Mouse (Mus musculus) urinary bladder, postnatal 36 days (tissue): ENCODE results near the gene Klhdc3.

ENCODE experiments used
- DNase-seq, 2 experiments: peaks; one replicate each; pipeline ENCODE4 v3.0.0; 2022; ENCODE audit warnings: low spot score in 2 of 2, mixed read lengths in 1 of 2

Gene Klhdc3

DNA sequence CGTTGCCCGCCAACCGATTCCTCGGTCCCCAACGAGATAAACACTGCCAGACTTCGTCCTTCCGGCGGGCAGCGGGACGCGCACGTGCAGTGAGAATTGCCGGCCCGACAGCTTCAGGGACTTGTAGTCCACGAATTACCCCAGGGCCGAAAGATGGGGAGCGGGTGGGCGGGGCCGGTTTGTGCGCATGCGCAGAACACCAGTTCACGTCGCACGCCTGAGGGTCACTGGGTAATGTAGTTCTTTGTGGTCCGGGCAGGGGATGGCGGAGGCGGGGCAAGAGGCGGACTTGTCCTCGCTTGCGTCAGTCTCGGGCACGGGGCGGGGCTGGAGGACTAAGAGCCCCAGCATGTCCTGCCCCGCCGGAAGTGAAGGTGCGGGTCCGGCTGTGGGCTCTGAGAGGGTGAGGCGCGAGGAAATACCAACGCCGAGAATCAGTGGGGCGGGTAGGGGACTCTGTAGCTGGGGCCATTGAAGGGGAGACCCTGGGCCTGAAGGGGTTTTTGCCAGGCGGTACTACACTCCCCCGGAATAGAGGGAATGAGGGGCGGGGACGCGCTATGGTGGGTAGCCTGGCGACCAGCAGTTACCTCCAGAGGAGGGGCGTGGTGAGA is at the start of gene Klhdc3:
TSS of gene Klhdc3 (minus strand) at position 155 of the 614 bp plus-strand sequence.
- peak; percentile 93 to 97 for DNase-seq

DNA sequence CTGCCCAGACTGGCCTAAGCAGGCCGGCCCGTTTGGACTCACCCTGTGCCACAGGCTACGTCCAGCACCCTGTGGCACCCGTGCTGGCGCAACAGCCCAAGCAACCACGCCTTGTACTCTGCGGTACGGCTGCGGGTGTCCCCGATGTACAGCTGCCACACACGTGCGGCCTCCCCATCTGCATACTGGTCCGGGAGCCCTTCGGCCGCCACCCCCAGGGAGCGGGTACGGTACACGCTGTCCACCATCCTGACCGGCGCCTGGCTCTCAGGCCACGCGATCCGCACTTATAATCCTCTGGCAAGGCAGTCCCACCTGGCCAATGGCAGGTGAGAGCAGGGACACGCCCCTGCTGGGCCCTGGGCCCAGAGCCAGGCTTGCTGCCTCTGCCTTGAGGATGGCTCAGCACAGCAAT is 48.2 kb upstream of the Klhdc3 start, which contains the start of gene Gnmt:
TSS of gene Gnmt (minus strand) at position 265 of the 415 bp plus-strand sequence.
- peak; percentile 32 to 37 for DNase-seq

DNA sequence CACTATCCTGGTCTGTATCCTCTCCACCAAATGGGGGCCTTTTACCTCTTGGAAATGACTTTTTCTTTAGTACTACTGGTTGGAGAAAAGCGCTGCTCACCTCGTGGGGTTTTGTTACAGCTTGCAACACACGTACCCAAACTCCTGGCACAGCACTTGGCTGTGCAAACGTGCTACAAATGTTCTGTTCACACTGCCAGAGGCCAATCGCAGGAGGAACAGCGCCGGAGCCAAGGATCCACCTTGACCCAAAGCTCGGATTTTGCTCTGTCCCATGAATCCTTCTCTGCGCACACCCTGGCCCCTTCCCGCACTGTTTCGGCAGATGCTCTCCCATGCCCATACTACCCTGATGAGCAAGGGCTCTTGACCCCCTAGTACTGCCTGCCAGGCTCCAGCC is 47.8 kb upstream of the Klhdc3 start:
- DNase-seq, result no peak

DNA sequence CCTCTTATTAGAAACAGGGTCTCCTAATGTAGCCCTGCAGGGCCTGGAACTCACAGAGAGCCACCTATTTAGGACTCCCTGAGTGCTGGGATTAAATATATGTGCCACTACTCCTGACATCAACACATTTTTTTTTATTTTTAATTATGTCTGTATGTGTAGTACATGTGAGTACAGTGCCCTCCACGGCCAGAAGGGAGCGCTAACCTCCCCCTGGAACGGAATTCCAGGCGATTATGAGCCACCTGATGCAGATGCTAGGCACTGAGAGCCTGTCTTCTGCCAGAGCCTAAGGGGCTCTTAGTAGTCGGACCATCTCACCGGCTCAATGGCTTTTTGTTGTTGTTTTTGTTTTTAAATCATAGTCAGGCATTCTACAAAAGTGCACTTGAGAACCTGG is 47.3 kb upstream of the Klhdc3 start:
- DNase-seq, result no peak

DNA sequence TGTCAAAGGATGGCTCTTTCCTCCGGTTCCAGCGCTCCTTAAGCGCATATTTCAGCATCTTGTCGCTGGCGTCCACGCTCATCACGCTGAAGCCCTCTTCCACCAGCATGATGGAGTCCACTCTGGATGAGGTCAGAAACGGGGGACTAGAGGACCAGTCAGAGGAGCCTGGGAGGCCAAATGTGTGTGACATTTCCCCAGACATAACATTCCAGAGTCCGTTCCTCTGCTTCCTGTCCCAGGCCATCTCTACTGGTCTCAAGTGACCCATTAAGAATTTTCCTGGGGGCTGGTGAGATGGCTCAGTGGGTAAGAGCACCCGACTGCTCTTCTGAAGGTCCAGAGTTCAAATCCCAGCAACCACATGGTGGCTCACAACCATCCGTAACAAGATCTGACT is 46.6 kb upstream of the Klhdc3 start:
- DNase-seq, result no peak

DNA sequence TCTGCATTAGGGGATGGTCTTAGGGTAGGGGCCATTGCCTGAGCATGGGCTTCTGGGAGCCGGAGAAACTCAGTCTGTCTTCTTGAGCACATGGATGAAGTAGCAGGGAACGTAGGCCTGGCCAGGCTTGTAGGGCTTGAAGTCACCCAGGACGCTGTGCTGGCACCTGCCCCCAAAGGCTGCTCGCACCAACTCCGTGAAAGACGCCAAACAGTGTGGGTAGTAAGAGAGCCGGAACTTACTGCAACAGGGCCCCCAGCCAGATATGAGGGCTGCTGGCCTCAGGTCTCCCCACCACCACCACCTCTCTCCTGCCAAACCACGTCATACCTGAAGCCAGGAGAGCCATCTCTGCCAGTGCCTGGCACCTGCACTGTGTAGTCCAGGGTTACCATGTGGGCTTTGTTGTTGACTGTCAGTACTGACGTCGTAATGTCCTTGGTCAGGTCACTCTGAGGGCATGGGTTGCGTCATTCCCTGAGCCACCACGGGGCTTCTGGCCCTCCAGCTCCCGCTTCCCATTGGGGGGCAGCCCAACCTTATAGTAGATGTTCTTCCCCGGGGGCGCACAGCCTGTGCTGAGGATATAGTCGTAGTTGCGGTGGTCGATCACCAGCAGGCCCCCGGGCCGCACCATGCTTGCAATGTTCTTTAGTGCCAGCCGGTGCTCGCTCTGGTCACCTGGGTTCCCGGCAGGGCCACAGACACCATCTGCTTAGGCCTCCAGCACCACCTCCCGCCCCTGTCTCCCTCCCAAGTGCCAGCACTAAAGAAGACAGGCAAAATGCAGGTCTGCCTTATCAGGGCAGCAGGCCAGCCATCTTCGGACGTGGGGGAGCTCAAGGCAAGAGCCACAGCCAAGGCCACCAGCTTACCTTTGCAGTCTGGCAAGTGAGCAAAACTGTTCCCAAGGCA is 45.3 kb upstream of the Klhdc3 start:
- no peak for DNase-seq

DNA sequence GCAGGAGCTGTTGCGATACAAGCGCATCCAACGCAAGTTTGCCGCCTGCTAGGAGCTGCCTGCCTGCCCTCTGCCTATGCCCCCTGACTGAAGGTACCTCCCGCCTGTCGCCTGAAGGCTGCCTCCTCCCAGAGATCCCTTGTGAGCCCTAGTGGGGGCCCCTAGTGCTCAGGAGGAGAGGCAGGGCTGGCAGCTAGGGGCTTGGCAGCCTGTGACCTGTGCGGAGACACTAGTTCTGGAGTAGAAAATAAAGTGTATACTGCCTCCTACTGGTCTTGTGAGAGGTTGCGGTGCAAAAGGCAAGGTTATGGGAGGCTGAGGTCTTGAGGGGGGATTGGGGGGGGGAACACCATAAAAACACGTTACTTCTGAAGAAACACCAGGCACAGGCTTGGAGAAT is 44.6 kb upstream of the Klhdc3 start:
- DNase-seq, result no peak

DNA sequence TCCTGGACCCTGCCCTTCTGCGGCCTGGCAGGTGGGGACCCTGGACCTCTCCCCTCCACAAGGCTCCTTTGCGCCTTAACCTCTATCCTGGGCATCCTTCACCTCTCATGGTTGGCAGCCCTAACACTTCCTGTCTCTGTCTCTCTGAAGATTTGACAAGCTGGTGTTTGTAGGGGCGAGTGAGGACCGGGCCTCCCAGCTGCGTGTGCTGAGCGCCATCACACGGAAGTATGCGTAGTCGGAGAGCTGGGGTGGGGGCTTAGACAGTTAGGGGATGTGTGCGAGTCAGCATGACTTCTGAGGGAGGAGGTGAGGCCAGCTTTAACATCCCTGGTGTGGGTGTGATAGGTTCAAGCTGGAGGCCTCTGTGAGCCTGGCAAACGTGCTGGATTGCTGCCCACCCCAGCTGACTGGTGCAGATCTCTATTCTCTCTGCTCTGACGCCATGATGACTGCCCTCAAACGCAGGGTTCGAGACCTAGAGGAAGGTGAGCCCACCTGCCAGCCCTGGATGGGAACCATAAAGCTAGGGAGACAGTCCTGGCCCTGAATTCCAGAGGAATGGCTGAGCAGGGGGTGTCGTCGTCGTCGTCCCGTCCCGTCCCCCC is 43.9 kb upstream of the Klhdc3 start:
- no peak for DNase-seq

DNA sequence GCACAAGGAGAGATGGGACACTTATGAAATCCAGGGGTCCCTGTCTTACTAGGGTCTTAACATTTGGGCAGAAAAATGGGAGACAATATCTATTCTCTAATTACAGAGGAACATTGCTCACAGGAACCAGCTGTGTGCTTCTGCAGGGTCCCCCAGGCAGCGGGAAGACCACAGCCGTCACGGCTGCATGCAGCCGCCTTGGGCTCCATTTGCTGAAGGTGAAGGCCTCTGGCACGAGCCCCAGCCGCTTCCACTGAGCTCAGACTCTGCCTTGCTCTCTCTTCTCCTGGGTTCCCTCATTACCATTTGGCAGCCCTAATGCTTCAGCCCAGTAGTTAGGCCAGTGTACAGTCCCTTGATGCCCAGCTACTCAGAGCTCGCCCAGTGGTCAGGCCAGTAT is 40.4 kb upstream of the Klhdc3 start:
- DNase-seq, result no peak

DNA sequence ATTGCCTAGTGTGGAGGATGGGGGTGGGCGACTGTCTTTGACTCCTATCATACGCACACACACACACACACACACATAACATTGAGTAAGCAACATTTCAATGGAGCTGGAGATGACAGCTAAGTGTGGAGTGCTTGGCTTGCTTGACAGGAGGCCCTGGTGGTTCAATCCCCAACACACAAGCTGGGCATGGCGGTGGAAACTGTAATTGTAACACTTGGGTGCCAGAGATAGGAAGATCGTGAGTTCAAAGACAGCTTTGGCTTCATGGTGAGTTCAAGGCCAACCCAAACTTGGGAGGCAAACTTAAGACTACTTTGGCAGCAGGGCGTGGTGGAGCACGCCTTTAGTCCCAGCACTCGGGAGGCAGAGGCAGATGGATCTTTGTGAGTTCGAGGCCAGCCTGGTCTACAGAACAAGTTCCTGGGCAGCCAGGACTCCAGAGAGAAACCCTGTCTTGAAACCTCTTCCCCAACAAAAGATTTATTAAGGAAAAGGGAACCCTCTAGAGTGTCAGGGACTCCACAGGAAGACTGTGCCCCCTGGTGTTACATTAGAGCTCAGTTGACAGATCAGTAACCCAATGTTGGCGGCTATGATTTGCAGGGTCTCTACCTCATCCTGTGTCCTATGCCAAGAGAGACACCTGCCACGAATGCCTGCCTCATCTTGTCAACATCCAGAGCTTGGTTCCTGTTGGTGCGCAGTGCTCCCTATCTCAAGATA is 34.2 kb upstream of the Klhdc3 start:
- no peak for DNase-seq

DNA sequence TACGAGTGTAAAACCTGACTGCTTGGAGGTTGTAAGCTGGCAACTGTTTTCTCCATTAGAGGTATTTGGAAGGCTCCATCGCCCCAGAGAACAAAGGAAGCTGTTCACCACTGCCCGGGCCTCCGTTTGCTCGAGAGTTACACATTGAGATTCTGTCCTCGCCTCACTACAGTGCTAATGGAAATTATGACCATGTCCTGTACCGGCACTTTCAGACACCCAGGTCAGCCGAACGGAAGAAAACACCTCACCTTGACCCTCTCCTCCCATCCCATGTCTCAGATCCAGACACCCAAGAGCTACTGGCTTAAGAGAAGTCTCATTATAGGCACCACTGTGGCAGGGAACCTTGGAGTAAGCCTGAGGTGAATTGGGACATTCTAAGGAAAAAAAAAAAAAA is 33.1 kb upstream of the Klhdc3 start:
- no peak for DNase-seq

DNA sequence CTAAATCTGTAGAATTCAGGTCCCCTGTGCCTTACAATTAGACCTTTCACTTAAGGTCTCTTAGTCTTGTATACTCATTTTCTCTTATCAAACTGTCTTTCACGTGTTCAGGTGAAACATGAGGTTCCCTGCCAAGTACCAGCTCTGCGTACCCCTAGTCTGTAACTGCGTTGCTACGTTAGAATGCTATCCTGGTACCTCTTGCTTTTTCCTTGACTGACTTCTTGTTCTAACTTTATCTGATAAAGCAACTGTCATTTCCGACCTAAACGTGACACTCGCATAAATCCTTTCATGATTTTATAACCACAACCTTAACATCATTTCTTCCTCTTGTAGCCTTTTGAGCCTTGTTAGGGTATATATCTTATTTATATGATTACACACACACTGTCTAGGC is 31.7 kb upstream of the Klhdc3 start:
- DNase-seq, result no peak

DNA sequence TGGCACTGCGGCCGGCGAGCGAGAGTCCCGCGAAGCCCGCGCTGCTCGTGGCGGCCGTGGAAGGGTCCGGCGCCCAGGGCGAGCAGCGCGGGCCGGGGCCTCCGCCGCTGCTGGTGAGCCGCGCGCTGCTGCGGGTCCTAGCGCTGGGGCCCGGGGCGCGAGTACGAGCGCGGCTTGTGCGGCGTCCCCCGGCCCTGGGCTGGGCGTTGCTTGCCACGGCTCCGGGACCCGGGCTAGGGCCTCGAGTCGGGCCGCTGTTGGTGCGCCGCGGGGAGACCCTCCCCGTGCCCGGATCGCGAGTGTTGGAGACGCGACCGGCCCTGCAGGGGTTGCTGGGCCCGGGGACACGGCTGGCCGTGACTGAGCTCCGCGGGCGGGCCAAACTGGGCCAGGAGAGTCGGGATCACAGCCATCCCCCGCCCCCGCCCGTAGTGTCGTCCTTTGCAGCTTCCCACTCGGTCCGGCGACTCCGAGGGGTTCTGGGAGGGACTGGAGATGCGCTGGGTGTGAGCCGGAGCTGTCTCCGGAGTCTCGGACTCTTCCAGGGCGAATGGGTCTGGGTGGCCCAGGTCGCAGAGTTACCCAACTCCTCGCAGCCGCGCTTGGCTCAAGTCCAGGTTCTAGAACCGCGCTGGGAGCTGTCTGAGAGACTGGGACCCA is 31.0 kb upstream of the Klhdc3 start:
- peak in 1 of 2 experiments; percentile 67 for DNase-seq

DNA sequence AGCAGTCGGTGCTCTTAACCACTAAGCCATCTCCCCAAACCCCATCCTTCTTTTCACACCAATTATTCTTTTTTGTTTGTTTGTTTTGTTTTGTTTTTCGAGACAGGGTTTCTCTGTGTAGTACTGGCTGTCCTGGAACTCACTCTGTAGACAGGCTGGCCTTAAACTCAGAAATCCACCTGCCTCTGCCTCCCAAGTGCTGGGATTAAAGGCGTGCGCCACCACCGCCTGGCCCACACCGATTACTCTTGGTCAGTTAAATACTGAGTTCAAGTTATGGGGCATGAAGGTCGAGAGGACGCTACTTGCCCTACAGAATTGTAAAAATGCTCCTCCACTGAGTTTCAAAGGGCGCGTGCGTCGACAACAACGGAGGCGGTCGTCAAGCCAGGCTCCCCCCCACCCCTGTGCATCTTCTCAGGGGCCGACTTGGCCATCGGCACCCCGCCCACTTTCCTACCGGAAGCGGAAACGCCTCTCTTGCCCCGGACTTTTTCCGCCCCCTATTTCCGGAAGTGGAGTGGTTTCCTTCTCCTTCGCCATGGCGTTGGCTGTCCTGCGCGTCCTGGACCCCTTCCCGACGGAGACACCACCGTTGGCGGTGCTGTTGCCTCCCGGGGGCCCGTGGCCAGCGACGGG is 30.4 kb upstream of the Klhdc3 start, which contains the start of gene Pex6:
TSS of gene Pex6 (plus strand) at position 505 of the 639 bp plus-strand sequence.
- peak; percentile 87 to 92 for DNase-seq

DNA sequence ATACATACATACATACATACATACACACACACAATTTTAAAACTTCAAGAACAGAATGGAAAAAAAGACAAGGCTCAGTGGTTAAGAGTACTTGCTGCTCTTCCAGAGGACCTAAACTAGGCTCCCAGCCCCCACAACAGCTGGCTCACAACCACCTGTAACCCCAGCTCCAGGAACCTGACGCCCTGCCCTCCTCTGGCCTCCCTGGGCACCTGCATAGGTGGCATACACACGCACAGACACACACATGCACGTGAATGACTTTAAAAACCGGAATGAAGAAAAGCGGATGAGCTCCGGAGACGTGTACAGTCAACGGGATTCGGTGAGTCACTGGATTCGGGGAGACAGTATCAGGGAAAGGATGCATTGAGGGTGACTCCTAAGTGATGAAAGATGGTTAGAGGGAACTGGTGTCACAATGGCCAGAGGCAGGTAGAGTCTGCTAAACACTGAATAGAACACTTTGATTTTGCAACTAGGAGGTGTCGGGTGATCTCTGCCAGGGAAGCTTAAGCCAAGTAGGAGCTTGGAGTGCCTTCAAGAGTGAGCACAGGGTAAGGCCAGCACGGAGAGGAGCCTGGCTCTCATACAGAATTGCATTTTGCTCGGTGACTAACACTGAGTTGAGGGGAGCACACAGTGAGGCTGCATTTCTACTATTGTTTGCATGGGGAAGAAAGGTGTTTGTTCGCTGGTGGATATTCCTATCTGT is 25.8 kb upstream of the Klhdc3 start:
- peak in 1 of 2 experiments; percentile 31 for DNase-seq

DNA sequence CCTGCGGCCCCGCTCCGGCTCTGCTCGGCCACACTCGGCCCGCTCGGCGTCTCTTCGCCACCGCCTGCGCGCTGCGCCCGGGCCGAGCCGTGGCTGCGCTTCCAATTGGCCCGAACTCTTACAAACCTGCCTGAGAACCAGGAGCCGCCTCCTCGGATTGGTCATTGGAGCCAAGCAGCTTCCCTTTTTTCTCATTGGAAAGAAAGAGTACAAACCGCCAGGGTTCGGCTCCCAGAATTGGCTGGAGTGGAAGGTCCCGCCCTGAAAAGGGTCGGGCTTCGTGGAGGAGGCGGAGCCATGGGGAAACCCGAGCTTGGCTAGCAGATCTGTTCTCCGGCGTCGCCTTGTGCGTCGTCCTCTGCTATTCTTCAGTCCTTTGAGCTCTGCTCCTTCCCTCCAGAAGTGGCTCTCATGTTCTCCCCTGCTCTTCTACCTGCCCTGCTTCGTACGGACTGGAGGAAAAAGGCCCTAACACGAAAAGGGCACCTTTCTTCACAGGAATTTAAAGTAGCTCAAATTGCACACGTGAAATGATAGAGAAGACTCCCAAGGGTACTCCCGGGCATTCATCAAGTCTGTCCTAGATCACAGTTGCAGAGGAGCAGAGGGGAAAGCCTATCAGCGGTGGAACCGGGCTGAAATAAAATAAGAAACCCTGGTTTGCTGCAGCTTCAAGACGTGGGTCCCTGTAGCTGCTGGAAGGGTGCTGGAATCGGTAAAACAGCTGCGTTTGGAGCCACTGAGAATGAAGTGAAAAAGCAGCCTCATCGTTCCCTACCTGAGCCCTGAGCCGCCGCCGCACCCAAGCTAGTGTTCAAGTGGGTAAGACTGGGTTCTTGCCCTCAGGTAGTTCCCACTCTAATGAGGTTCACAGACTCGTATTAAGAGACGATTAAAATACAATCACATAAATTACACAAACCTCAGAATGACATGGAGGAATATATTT is 24.4 kb upstream of the Klhdc3 start, which contains the start of gene Ppp2r5d:
TSS of gene Ppp2r5d (minus strand) at position 225 of the 949 bp plus-strand sequence.
- DNase-seq, result peak; percentile 96 to 97

DNA sequence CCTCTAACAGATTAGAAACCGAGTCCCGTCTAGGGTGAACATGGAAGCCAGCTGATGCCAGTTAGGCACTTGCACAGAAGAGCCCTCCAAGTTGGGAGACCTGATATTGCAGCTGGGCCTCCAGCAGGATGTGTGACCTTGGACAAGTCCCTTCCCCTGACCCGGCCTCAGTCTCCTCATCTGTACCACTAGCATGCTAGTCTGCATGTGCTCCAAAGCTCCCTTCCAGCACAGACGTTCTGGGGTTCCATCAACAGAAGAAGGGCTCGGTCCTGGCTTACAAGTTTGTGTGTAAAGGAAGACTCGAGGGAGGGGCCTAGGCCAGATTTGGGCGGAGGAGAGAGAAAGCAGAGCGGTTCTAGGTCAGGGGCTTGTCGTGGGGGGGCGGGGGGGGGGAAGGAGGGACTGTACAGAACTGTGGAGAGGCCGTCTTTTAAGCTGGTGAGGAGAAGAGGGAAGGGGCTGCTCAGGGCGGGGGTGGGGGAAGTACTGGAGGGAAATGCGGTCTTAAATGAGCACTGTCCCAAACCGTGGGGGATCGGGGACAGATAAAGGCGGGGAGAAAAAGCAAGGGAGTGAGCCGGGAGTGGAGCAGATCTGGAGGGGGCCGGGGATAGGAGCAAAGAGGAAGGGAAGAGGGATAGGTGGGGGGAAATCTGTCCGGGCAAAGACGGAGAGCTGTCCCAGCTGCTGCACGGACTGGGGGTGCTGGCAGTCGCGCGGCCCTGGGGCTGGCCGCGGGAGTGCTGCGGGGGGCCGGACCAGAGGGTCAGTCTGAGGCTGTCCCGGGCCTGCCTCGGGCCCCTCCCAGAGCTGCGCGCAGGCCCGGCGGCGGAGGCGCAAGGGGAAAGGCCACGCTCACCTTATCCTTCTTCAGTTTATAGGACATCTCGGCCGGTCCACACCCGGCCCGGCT is 23.5 kb upstream of the Klhdc3 start:
- DNase-seq, result no peak

DNA sequence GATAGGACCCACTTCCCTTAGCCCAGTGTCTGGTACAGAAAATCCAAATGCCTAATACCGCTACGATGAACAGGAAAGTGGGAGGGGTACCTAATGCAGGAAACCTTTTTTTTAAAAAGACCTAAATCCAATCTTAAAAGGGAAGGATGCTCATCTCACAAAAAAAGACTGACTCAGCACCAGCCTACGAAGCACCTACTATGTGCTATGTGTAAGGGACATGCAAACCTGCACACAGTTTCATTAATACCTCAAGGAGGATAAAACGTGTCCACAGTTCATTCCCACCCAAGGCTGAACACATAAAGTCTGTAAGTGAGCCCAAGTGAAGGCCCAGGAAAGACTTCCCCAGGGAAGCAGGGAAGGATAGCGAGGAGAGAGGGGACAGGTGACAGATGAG is 21.8 kb upstream of the Klhdc3 start:
- DNase-seq, result no peak
